Mouse (Mus musculus) heart, postnatal 0 days (tissue): Measurements from ENCODE around the gene Gpr37l1.

ENCODE experiments used
- CTCF ChIP-seq: IDR thresholded peaks from 2 replicates; pipeline ENCODE4 v1.5.1; 2016; ENCODE audit warnings: antibody characterized with exemption, control low read depth, low read depth
- EP300 ChIP-seq: IDR thresholded peaks from 2 replicates; pipeline ENCODE4 v1.6.1; 2016; ENCODE audit warnings: antibody characterized with exemption, low read depth

- TF ChIP-seq CTCF (no peak), EP300 (no peak)
Measured at GRCm38 (mm10) chr1:135135111-135135787, 32.2 kb downstream of the Gpr37l1 start.
